Mouse (Mus musculus): ENCODE measurements around the gene Mindy1. TPM values are rescaled to one million over a fixed set of nuclear protein-coding genes. Genes with fewer than 3 reads are reported as not detected.
"Not testable (repeated sequence)": the region's sequence is repeated elsewhere in the genome, so short reads cannot be mapped to it uniquely, and the experiment has no call there.

The Mindy1 gene
- polyA plus RNA-seq, 1 experiment from 2014 or later: 36.3 TPM

DNA sequence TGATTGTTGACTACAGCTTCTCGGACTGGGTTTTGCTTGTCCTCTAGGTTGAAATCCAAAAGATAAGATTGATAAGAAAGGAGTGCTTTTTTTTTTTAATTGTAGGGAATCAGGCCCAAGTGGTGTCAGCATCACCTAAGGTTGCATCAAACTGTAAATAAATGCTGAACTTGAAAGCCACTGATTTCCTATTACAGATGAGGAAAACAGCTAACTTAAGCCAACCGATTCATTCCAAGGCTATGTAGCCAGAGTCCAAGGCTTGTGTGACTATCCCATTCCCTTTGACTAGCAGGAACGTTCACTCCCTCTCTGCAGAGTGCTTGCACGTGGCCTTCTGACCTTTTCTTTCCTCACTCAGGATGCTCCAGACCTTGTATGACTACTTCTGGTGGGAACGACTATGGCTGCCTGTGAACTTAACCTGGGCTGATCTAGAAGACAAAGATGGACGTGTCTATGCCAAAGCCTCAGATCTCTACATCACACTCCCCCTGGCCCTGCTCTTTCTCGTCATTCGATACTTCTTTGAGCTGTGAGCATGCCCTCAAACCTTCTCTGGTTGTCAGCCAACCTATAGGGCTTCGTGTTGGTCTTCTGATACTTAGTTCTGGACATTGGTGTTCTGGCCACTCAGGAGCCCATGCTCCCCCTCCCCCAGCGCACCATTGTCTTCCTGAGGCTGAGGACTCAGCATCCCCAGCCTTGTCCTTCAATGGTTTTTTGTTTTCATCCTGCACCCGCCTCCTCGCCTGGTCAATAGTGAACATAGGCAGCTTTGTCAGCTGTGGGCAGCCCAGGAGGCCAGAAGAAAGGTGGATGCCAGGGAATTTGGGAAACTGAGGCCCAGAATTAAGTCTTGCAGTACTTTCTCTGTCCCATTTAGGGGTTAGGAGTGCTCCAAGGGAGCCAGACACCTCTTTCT, 38.8 kb downstream of the Mindy1 start:
- Histone ChIP-seq H3K36me3 (ENCODE audit: control insufficient read depth, insufficient read depth, low read length) (peaks cover 33% of the 10 kb centered on the region), H3K27ac (ENCODE audit: low read depth, low read length) (no peak overlapping the region)
- WGBS: 72% methylated on average over 12 of the region's 12 CpGs

DNA sequence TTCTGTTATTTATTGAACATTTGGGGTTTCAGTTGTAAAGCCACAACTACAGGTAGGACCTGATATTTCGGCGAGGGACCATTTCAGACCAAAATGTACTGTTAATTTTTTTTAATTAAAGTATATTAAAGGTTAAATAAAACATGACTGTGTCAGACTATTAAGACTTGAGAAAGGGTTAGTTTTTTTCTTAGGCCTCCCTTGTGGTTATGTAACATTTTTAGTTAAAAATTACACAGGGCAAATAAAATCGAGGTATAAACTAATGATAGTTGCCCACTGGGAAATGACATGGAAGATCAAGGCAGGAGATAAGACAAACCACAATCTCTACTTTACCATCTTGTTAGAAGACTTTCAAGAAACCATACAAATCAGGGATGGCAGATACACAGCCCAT, 42.3 kb downstream of the Mindy1 start:
- Histone ChIP-seq H3K9ac (ENCODE audit: low read depth, low read length) (no peak overlapping the region), H3K36me3 (ENCODE audit: control insufficient read depth, insufficient read depth, low read length) (peaks cover 57% of the 10 kb centered on the region), H3K27me3 (replicated peaks; ENCODE audit: control insufficient read depth, insufficient read depth, low read length) (no peaks in the 10 kb centered on the region), H3K9me3 (ENCODE audit: control insufficient read depth, low read length) (no peaks in the 10 kb centered on the region), H3K4me3 (ENCODE audit: low read length) (no peak overlapping the region), H3K27ac (ENCODE audit: low read depth, low read length) (no peak overlapping the region), H3K4me1 (ENCODE audit: control insufficient read depth, insufficient read depth, low read depth, low read length) (peaks cover 3% of the 10 kb centered on the region; the same call in 1 of the 2 replicates), H3K4me2 (ENCODE audit: low read length) (no peak overlapping the region)
- no peak for ATAC-seq
- 91% methylated on average over 3 of the region's 3 CpGs for WGBS

More for the DNA sequence above, 38.8 kb downstream of the Mindy1 start:
- H3K4me3 ChIP-seq (ENCODE audit: low read length): no peak overlapping the region
- ATAC-seq: no peak
- peaks cover 20% of the 10 kb centered on the region for H3K4me1 ChIP-seq (ENCODE audit: control insufficient read depth, insufficient read depth, low read depth, low read length)
- H3K4me2 ChIP-seq (ENCODE audit: low read length): no peak overlapping the region
- H3K9me3 ChIP-seq (ENCODE audit: control insufficient read depth, low read length): no peaks in the 10 kb centered on the region
- H3K27me3 ChIP-seq (replicated peaks; ENCODE audit: control insufficient read depth, insufficient read depth, low read length): no peaks in the 10 kb centered on the region
- no peak overlapping the region for H3K9ac ChIP-seq (ENCODE audit: low read depth, low read length)

DNA sequence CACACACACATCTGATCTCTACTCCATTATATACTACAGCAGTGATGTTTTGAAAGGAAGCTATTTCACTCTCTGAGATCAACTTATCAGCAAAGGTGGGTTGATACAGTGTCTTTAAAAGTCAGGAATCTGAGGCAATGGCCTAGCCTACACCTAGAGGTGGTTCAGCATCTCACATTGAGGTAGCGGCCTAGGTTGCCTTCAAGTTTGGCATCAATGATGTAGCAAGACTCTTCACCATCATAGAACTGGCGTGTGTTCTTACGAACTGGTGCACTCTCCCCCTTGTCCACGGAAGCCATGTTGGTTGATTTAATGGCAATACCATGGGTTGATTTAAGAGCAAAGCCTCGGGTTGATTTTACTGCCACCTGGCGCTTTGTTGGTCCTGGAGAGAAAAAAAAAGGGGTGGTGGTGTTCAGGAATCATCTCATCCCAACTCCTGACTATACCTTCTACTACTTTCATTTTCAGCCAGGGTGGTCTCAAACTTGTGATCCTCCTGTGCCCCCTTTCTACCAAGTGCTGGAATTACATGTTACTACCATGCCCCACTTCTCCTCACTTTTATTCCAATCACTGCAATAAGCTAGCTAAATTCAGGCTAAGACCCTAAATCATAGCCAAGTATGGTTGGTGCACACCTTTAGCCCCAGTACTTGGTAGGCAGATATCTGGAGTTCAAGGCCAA, 43.5 kb downstream of the Mindy1 start:
- H3K36me3 ChIP-seq (ENCODE audit: control insufficient read depth, insufficient read depth, low read length): peaks cover 58% of the 10 kb centered on the region
- H3K9ac ChIP-seq (ENCODE audit: low read depth, low read length): no peak overlapping the region
- WGBS: 92% methylated on average over 6 of the region's 6 CpGs
- H3K27me3 ChIP-seq (replicated peaks; ENCODE audit: control insufficient read depth, insufficient read depth, low read length): no peaks in the 10 kb centered on the region
- H3K9me3 ChIP-seq (ENCODE audit: control insufficient read depth, low read length): no peaks in the 10 kb centered on the region
- no peak overlapping the region for H3K4me2 ChIP-seq (ENCODE audit: low read length)
- H3K4me3 ChIP-seq (ENCODE audit: low read length): no peak overlapping the region
- ATAC-seq: no peak
- H3K27ac ChIP-seq (ENCODE audit: low read depth, low read length): no peak overlapping the region
- H3K4me1 ChIP-seq (ENCODE audit: control insufficient read depth, insufficient read depth, low read depth, low read length): no peaks in the 10 kb centered on the region

DNA sequence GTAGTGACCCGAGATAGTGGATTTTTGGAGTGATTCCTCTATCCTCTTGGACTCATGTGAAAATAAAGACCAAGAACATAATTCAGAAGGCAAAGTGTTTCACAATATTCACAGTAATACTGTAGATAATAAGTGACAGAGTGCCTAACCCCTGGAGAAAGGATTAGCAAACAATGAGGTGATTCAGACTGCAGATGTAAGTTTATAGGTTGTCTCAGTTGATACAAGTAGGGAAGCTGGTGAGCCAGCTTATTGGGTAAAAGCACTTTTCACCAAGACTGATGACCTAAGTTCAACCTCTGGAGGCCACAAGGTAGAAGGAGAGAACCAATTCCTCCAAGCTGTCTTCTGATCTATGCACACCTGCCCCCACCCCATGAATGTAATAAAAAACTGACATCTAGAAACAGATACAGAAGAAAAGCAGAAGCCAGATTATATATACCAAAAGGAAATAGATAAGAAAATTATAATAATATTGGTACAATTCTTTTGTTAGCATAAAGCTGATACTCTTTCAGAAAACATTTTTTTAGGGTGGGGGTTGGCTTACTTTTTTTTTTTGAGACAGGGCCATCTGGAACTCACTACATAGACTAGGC, 47.8 kb downstream of the Mindy1 start:
- Histone ChIP-seq H3K27ac (ENCODE audit: low read depth, low read length) (no peak overlapping the region), H3K36me3 (ENCODE audit: control insufficient read depth, insufficient read depth, low read length) (peaks cover 55% of the 10 kb centered on the region), H3K9me3 (ENCODE audit: control insufficient read depth, low read length) (no peaks in the 10 kb centered on the region), H3K9ac (ENCODE audit: low read depth, low read length) (no peak overlapping the region), H3K4me3 (ENCODE audit: low read length) (no peak overlapping the region), H3K27me3 (replicated peaks; ENCODE audit: control insufficient read depth, insufficient read depth, low read length) (no peaks in the 10 kb centered on the region), H3K4me2 (ENCODE audit: low read length) (no peak overlapping the region), H3K4me1 (ENCODE audit: control insufficient read depth, insufficient read depth, low read depth, low read length) (no peaks in the 10 kb centered on the region)
- no peak for ATAC-seq
- 98% methylated on average over 1 of the region's 1 CpGs for WGBS

DNA sequence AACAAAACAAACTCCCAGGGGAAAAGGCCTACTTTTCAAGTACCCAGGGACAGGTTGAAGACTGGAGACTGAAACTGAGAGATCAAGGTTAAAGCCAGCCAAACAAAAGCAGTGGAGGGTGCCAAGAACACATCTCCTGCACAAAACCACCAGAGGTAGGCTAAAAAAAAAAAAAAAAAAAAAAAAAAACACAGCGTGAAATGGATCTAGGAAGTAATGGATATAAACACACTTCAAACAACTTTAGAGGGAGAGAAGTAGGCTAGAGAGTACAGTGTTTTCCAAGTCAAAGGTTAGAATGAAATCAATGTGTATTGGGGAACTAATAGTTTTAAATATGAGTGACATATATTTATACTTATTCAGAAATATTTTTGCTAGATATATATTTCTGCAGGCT, 50.4 kb downstream of the Mindy1 start:
- no peak for ATAC-seq
- no peak overlapping the region for H3K27ac ChIP-seq (ENCODE audit: low read depth, low read length)

DNA sequence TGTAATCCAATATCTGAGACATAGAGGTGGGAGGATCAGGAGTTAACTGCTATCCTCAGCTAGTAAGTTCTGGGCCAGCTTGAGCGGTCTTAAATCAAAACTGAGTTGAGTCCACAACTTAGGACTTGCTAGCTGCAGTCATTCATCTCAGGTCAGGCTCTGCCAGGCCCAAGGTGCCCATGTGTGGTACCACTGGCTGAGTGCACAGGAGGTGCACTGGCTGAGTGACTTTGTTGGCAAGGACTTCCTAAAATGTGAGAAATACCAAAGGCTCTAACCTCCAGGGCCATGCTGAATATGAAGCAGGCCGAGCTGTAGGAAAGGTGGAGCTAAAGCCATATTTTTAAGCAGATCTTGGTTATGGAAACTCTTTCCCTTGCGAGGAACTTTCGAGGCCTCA, 56.2 kb downstream of the Mindy1 start:
- Histone ChIP-seq H3K4me3 (ENCODE audit: low read length) (no peak overlapping the region), H3K9me3 (ENCODE audit: control insufficient read depth, low read length) (no peaks in the 10 kb centered on the region), H3K4me1 (ENCODE audit: control insufficient read depth, insufficient read depth, low read depth, low read length) (no peaks in the 10 kb centered on the region), H3K36me3 (ENCODE audit: control insufficient read depth, insufficient read depth, low read length) (peaks cover 74% of the 10 kb centered on the region), H3K27me3 (replicated peaks; ENCODE audit: control insufficient read depth, insufficient read depth, low read length) (no peaks in the 10 kb centered on the region), H3K27ac (ENCODE audit: low read depth, low read length) (no peak overlapping the region), H3K9ac (ENCODE audit: low read depth, low read length) (no peak overlapping the region), H3K4me2 (ENCODE audit: low read length) (no peak overlapping the region)
- no peak for ATAC-seq
- WGBS: 95% methylated on average over 4 of the region's 4 CpGs

More for the DNA sequence above, 50.4 kb downstream of the Mindy1 start:
- WGBS: 88% methylated on average over 1 of the region's 1 CpGs
- no peak overlapping the region for H3K9ac ChIP-seq (ENCODE audit: low read depth, low read length)
- no peak overlapping the region for H3K4me2 ChIP-seq (ENCODE audit: low read length)
- H3K36me3 ChIP-seq (ENCODE audit: control insufficient read depth, insufficient read depth, low read length): peaks cover 51% of the 10 kb centered on the region
- no peaks in the 10 kb centered on the region for H3K9me3 ChIP-seq (ENCODE audit: control insufficient read depth, low read length)
- H3K4me1 ChIP-seq (ENCODE audit: control insufficient read depth, insufficient read depth, low read depth, low read length): no peaks in the 10 kb centered on the region
- H3K4me3 ChIP-seq (ENCODE audit: low read length): no peak overlapping the region
- no peaks in the 10 kb centered on the region for H3K27me3 ChIP-seq (replicated peaks; ENCODE audit: control insufficient read depth, insufficient read depth, low read length)

DNA sequence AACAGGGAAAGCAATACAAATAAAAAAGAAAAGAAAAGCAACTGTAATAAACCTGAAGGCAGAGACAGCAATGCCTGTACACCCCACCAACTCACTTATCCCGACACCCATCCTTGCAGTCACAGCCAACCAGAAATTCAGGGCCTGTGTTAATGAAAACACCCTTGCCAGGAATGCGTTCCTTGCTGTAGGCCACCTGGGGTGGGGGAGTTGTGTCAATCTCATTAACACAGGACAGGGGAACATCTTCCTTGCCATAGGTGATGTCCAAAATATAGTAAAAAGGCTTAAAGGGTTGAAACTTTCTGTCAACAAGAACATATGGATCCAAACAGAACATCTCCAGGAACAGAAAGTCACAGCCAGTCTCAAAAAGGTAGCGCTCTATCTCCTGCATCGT, 57.1 kb downstream of the Mindy1 start:
- Histone ChIP-seq H3K36me3 (ENCODE audit: control insufficient read depth, insufficient read depth, low read length) (peaks cover 73% of the 10 kb centered on the region), H3K4me3 (ENCODE audit: low read length) (no peak overlapping the region), H3K27ac (ENCODE audit: low read depth, low read length) (no peak overlapping the region), H3K9ac (ENCODE audit: low read depth, low read length) (no peak overlapping the region), H3K27me3 (replicated peaks; ENCODE audit: control insufficient read depth, insufficient read depth, low read length) (no peaks in the 10 kb centered on the region), H3K9me3 (ENCODE audit: control insufficient read depth, low read length) (no peaks in the 10 kb centered on the region), H3K4me1 (ENCODE audit: control insufficient read depth, insufficient read depth, low read depth, low read length) (no peaks in the 10 kb centered on the region), H3K4me2 (ENCODE audit: low read length) (no peak overlapping the region)
- ATAC-seq: no peak
- WGBS: 94% methylated on average over 4 of the region's 4 CpGs

DNA sequence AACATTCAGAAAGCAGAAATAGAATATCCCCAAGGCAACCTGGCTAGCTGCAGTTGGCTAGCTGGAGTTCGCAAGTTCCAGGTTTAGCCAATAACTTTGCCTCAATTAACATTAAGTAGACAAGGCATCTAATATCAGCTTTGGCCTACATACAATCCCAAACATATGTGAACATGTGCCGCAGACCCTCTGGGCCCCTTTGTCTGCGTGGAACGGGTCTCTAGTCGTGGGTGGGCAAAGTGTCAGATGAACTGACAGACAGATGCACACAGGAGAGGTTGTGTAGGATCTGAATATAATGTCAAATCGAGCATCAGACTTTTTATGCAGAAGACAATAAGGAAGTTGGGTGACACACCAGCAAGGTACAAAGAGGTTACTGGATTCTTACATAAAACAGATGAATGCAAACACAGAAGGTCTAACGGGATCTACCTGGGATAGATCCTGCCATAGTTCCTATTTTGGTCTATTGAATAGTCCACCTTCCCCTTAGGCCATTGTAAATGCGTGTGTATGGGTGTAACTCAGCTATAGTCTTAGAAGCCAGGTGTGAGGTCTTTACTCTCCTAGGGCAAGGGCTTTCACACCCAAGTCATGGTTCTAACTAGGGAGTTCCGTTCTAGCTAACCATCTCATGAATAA, 62.3 kb downstream of the Mindy1 start:
- not testable (repeated sequence) for H3K9ac ChIP-seq (ENCODE audit: low read depth, low read length); H3K4me2 ChIP-seq (ENCODE audit: low read length); H3K4me1 ChIP-seq (ENCODE audit: control insufficient read depth, insufficient read depth, low read depth, low read length); H3K27ac ChIP-seq (ENCODE audit: low read depth, low read length); H3K9me3 ChIP-seq (ENCODE audit: control insufficient read depth, low read length); H3K4me3 ChIP-seq (ENCODE audit: low read length); H3K27me3 ChIP-seq (replicated peaks; ENCODE audit: control insufficient read depth, insufficient read depth, low read length); ATAC-seq
- peaks cover 63% of the 10 kb centered on the region for H3K36me3 ChIP-seq (ENCODE audit: control insufficient read depth, insufficient read depth, low read length)
- WGBS: 95% methylated on average over 9 of the region's 9 CpGs
